Mouse (Mus musculus): Measurements from ENCODE around the gene Lrrfip2.

- TF ChIP-seq CTCF (IDR thresholded peaks at IDR 0.05; ENCODE audit: borderline replicate concordance, insufficient read depth, low read length) (no peak), POLR2A (IDR thresholded peaks at IDR 0.05; ENCODE audit: low read depth, low read length) (peak; percentile 95)
These were observed 154.2 kb downstream of the Lrrfip2 start, which contains the start of the genes Mlh1 and Epm2aip1 for GRCm38 (mm10) chr9:111271434-111272160.

All from embryonic fibroblast, embryonic 13.5 days (primary cell).